Mouse (Mus musculus): ENCODE results near the gene Clcn5. TPM values are rescaled to one million over a fixed set of nuclear protein-coding genes. Genes with fewer than 3 reads are reported as not detected.

The Clcn5 gene
- polyA plus RNA-seq, 1 experiment, result 1.5 TPM

DNA sequence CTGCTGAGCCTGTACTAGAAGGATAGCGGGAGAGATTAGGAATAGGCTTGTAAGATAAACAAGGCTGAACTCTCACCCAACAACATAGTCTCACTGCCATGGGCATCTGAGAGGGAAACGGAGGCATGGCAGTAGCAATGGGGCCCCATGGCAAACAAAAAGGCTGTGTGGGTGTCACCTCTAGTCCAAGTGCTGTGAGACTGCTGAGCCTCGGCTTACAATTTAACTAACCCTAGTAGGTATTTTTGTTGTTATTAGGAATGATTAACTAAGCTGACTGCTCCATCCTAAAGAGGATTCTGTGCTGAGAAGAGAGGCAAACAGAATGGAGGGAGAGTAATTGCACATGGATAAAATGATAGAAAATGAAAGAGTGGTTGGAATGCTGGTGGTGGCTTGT is 161.2 kb downstream of the Clcn5 start:
- TF ChIP-seq POLR2A (IDR thresholded peaks at IDR 0.05; ENCODE audit: control insufficient read depth, low read depth, low read length) (no peak), CTCF (IDR thresholded peaks at IDR 0.05; ENCODE audit: control insufficient read depth, insufficient read depth, insufficient replicate concordance, low read depth, low read length) (no peak)
- Histone ChIP-seq H3K27ac (ENCODE audit: control insufficient read depth, insufficient read depth, low read depth, low read length) (no peak overlapping the region), H3K4me3 (ENCODE audit: control insufficient read depth, low read depth, low read length) (no peak overlapping the region), H3K27me3 (ENCODE audit: control insufficient read depth, insufficient read depth, low read length) (no peaks in the 10 kb centered on the region), H3K4me1 (ENCODE audit: control insufficient read depth, insufficient read depth, low read length) (no peaks in the 10 kb centered on the region), H3K36me3 (ENCODE audit: control insufficient read depth, insufficient read depth, low read length) (no peaks in the 10 kb centered on the region)

DNA sequence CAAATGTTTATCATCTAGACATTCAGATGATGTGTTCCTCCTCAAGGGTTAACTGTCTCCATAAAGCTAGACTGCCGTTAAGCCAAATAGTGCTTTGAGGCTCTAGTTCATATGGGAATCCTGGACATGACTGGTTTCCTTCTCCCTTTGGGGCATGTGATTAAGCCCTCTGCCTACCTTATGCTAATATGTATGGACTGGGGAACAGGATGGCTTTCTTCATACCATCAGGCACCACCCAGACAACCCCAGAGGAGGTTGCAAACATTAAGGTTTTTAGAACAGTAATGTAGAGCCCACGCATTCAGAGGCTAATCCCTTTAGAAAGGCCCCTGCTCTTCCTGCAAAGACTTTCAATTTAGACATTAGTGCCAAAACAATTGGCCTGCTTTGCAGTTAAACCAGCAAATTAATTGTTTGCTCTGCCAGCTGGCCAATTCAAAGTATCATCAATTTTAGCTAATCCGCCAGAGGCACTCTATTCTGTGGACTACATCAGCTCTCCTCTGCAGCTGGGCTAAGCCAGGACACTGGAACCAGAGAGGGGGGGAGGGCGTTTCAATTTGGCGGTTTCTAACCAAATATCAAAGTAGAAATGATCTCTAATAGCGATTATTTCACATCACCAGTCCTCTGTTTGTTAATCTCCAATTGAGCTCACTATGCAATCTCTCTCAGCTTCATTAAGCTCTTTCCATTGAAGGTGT is 163.0 kb downstream of the Clcn5 start:
- Histone ChIP-seq H3K4me1 (ENCODE audit: control insufficient read depth, insufficient read depth, low read length) (no peaks in the 10 kb centered on the region), H3K4me3 (ENCODE audit: control insufficient read depth, low read depth, low read length) (no peak overlapping the region), H3K36me3 (ENCODE audit: control insufficient read depth, insufficient read depth, low read length) (no peaks in the 10 kb centered on the region), H3K27me3 (ENCODE audit: control insufficient read depth, insufficient read depth, low read length) (no peaks in the 10 kb centered on the region), H3K27ac (ENCODE audit: control insufficient read depth, insufficient read depth, low read depth, low read length) (no peak overlapping the region)
- TF ChIP-seq POLR2A (IDR thresholded peaks at IDR 0.05; ENCODE audit: control insufficient read depth, low read depth, low read length), result no peak

DNA sequence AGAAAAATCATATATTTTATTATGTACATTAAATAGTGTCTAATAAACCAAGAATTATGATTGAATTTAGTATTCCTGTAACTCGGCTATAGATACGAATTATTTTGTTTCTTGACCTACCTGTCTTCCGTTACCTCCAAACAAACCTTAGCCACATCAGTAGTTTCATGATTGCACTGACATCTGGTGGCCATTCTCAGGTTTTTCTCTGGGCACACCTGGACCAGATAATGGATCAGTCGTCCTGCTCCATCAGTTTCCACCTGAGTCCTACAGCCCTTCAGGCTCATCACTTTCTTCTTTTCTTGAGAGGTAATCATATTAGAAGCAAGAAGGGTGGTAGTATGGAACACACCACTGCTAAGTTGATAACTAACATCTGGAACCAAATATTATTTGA is 169.0 kb downstream of the Clcn5 start:
- no peak for TF ChIP-seq CTCF (IDR thresholded peaks at IDR 0.05; ENCODE audit: control insufficient read depth, insufficient read depth, insufficient replicate concordance, low read depth, low read length)
- no peak for TF ChIP-seq POLR2A (IDR thresholded peaks at IDR 0.05; ENCODE audit: control insufficient read depth, low read depth, low read length)
- H3K27me3 ChIP-seq (ENCODE audit: control insufficient read depth, insufficient read depth, low read length), result no peaks in the 10 kb centered on the region
- no peaks in the 10 kb centered on the region for H3K36me3 ChIP-seq (ENCODE audit: control insufficient read depth, insufficient read depth, low read length)
- H3K4me3 ChIP-seq (ENCODE audit: control insufficient read depth, low read depth, low read length), result no peak overlapping the region
- no peaks in the 10 kb centered on the region for H3K4me1 ChIP-seq (ENCODE audit: control insufficient read depth, insufficient read depth, low read length)
- no peak overlapping the region for H3K27ac ChIP-seq (ENCODE audit: control insufficient read depth, insufficient read depth, low read depth, low read length)

DNA sequence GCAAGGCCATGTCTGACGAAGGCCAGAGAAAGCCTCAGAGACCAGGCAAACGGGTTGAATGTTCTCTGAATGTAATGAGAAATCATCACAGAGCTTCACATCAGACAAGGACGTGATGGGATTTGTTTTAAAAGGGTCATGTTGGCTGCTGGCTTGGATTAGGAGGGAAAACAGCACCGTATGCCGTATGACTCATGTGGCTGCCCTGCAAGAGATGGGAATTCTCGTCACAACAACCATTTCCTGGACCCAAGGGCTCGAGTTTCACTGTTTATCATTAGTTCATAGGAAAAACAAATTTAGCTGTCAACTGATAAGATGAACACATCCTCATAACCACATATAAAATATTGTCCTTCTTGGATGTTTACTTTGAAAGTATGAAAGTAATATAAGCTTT is 173.0 kb downstream of the Clcn5 start:
- no peak overlapping the region for H3K4me3 ChIP-seq (ENCODE audit: control insufficient read depth, low read depth, low read length)
- H3K36me3 ChIP-seq (ENCODE audit: control insufficient read depth, insufficient read depth, low read length), result no peaks in the 10 kb centered on the region
- no peaks in the 10 kb centered on the region for H3K4me1 ChIP-seq (ENCODE audit: control insufficient read depth, insufficient read depth, low read length)
- H3K27ac ChIP-seq (ENCODE audit: control insufficient read depth, insufficient read depth, low read depth, low read length), result no peak overlapping the region
- TF ChIP-seq CTCF (IDR thresholded peaks at IDR 0.05; ENCODE audit: control insufficient read depth, insufficient read depth, insufficient replicate concordance, low read depth, low read length), result no peak
- no peak for TF ChIP-seq POLR2A (IDR thresholded peaks at IDR 0.05; ENCODE audit: control insufficient read depth, low read depth, low read length)
- H3K27me3 ChIP-seq (ENCODE audit: control insufficient read depth, insufficient read depth, low read length), result no peaks in the 10 kb centered on the region

DNA sequence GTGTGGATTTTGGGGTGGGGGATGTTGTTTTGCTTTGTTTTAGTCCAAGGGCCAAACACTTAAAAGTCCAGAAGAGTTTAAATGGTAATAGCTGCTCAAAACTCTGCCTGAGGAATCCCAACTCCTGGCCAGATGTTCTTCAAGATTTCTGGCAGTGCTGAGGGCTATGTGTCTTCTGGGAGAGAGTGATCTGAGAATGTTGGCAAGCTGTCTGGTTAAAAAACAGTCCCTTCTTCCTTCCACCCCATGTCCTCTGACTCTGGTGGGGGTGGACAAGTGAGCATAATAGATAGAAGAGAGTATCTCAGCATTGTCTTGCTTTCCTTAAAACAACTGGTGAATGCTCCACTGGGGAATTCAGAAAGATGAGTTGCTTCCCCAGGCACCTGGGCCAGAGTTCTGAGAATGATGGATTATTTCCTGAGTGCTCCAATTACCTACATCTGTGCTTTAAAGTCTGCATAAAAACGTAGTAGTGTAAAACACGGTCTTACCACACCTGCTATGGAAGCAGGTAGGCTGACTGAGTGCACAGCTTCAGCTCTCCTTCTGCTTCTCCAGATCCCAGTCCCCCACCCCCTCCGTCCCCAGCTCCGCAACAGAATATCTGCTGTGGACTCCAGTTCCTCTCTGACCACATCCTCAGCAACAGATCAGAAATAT is 197.4 kb downstream of the Clcn5 start:
- no peaks in the 10 kb centered on the region for H3K27me3 ChIP-seq (ENCODE audit: control insufficient read depth, insufficient read depth, low read length)
- no peaks in the 10 kb centered on the region for H3K36me3 ChIP-seq (ENCODE audit: control insufficient read depth, insufficient read depth, low read length)
- TF ChIP-seq POLR2A (IDR thresholded peaks at IDR 0.05; ENCODE audit: control insufficient read depth, low read depth, low read length), result no peak
- no peak for TF ChIP-seq CTCF (IDR thresholded peaks at IDR 0.05; ENCODE audit: control insufficient read depth, insufficient read depth, insufficient replicate concordance, low read depth, low read length)
- H3K4me3 ChIP-seq (ENCODE audit: control insufficient read depth, low read depth, low read length), result no peak overlapping the region
- no peaks in the 10 kb centered on the region for H3K4me1 ChIP-seq (ENCODE audit: control insufficient read depth, insufficient read depth, low read length)
- no peak overlapping the region for H3K27ac ChIP-seq (ENCODE audit: control insufficient read depth, insufficient read depth, low read depth, low read length)

DNA sequence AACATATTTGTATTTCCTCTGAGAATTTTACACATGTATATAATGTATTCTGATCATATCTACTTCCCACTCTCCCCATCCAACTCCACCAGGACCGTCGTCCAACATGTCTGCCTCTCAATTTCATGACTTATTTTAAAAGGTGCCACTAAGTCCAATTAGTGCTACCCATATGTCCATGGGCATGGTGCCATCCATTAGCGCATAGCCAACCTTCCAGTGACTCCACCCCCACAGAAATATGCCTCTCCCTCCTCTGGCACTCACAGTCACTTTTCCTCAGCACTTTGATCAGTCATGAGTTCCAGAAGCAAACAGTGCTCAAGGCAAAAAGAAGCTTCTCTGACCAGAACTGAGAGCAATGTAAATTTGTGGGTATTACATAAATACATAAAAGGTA is 204.3 kb downstream of the Clcn5 start:
- TF ChIP-seq CTCF (IDR thresholded peaks at IDR 0.05; ENCODE audit: control insufficient read depth, insufficient read depth, insufficient replicate concordance, low read depth, low read length), result no peak
- no peak for TF ChIP-seq POLR2A (IDR thresholded peaks at IDR 0.05; ENCODE audit: control insufficient read depth, low read depth, low read length)
- Histone ChIP-seq H3K27ac (ENCODE audit: control insufficient read depth, insufficient read depth, low read depth, low read length) (no peak overlapping the region), H3K4me3 (ENCODE audit: control insufficient read depth, low read depth, low read length) (no peak overlapping the region), H3K27me3 (ENCODE audit: control insufficient read depth, insufficient read depth, low read length) (no peaks in the 10 kb centered on the region), H3K4me1 (ENCODE audit: control insufficient read depth, insufficient read depth, low read length) (no peaks in the 10 kb centered on the region), H3K36me3 (ENCODE audit: control insufficient read depth, insufficient read depth, low read length) (no peaks in the 10 kb centered on the region)

Other genes starting within 250 kb of the Clcn5 start
- 2.0 and 2.6 TPM in 2 replicates for gene Usp27x, start 56.5 kb upstream of the Clcn5 start, polyA plus RNA-seq (2012; rRNA removed)

All from testis, adult 2 months (tissue).